Mouse (Mus musculus) embryonic stem cell, embryonic (primary cell): ENCODE measurements at regions not wholly inside any gene's neighbourhood (a gene's known extent, or its start where the extent isn't known, plus 50 kb on each side); places are given as distances from the start of the nearest gene placed in this dataset.

Experiments
- CTCF ChIA-PET, 4 experiments: fragments of 300-600 bp in 2 of 4; fragments of 350-600 bp in 2 of 4; sonication (Branson Sonifier 250); formaldehyde crosslinking; loops; one replicate each; lab custom pipeline; 2022; ENCODE audit warnings: inconsistent platforms in 2 of 4; lab: Charles Lee
- POLR2A ChIA-PET, 4 experiments: fragments of 300-600 bp in 2 of 4; fragments of 350-600 bp in 2 of 4; sonication (Branson Sonifier 250); formaldehyde crosslinking; loops; one replicate each; lab custom pipeline; 2022; ENCODE audit warnings: antibody characterized with exemption in 4 of 4, inconsistent platforms in 1 of 4; lab: Charles Lee

DNA sequence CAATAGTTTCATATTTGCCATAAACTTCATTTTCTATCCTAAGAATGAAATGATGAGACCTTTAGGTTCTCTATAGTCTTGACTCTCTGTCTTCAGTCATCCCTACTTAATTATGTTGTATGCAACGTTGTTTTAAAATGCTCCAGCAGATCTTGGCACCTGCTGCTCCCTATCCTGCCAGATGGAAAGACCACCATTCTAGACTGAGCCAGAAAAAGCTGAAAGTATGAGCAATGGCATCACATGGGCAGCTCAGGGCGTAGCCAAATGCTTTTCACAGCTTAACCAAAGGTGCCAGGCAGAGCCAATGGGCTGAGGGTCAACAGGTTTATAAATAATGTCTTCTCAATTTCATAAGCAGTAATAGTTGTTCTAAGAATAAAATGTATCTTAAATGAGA, 190.2 kb upstream of the Cdh20 start:
- POLR2A ChIA-PET: interaction anchor here in 1 of 4 experiments (0.7 kb wide), 1 partner anchor 22 kb away, joined by 3 read pairs; no protein-coding TSS in a partner anchor
- CTCF ChIA-PET: no interaction called here

DNA sequence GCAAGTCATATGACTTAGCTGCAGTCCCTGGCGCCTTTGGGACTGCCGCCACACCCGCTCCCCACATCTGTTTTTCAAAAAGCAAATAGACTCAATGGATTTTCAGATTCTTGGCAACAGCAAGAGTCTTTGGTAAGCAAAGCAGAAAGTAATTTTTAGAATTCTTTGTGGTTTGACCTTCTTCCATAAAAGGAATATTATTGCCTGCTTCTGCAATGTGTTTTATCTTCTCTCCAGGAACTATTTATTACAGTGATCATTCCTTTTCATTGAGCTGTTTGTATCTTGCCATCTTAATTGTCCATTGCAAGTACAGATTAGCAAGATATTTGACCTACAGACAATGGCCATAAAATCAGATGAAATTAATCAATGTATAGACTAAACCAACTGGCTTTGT, 184.2 kb upstream of the Cdh20 start:
- CTCF ChIA-PET: no interaction called here
- POLR2A ChIA-PET: no interaction called here

DNA sequence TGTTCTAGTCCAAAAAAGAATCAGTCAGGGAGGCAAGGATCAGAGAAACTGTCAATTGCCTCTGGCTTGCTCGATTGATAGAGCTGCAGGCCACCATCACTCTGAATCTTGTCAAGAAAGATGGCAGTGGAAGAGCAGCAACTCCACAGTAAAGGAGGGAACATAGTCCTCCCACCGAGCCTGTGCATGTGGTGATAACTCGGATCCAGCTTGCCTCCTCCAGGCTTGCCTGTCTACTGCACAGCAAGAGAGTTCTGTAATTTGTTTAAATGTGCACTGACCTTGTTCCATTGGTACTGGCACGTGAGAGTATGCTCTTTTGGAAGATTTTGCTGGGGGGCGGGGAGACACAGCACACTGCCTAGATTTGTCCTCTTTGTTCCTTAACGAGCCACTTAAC, 181.3 kb upstream of the Cdh20 start:
- POLR2A ChIA-PET: interaction anchor here in 1 of 4 experiments (0.7 kb wide), 1 partner anchor 19 kb away, joined by 4 read pairs; no protein-coding TSS in a partner anchor
- CTCF ChIA-PET: no interaction called here

DNA sequence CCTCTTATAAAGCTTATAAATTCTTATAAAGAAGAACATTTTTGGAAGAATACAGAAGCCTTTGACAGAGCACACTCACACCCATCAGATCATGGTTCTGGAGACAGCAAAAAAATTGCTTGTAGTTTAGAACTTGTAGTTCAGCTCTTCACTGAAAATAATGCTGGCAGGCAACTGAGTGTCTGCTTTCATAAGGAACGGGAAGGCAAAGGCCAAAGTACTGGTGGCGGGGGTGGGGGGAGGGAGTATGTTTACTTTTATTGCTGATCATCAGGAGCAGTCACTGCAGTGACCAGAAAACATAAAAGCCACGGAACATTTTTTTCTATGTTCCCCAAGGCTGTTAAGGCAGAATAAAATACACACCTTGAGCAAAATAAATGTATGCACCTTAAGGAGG, 163.0 kb upstream of the Cdh20 start:
- POLR2A ChIA-PET: no interaction called here

DNA sequence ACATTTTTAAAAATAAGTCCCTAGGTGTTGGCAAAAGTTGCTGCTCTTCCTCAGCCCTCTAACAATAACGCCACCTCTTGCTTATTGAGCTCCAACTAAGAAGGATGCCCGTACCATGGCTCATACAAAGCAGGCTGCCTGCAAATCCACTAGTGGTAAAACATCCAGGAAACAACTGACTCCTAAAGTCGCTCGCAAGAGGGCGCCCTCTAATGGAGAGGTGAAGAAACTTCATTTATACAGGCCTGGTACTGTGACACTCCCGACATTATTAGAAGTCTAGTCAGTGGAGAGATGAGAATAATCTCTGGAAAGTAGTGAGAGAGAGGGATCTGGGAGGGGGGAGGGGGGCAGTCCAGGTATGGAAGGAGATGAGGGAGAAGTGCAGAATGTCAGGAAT, 158.9 kb upstream of the Cdh20 start:
- CTCF ChIA-PET: interaction anchor here in 1 of 4 experiments (0.7 kb wide), 1 partner anchor 811 kb away, joined by 3 read pairs; no protein-coding TSS in a partner anchor
- POLR2A ChIA-PET: no interaction called here

More for the DNA sequence above, 163.0 kb upstream of the Cdh20 start:
- CTCF ChIA-PET: no interaction called here

DNA sequence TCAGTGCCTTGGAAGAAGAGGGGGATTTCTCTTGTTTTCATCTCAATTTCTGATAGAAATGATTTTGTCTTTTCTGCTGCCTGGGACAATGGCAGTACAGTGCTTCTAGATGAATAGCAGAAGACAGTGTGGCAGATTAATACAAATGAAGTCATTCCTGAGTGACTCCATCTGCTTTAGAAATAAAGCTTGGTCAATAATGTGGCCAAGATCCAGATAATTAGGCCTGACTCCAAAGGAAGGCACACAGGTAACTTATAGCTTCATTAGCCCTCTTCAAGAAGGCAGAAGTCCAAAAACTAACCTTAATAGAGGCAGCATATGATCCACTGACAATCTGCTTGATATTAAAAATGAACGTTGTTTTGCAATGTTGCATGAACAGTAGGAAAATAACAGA, 151.0 kb upstream of the Cdh20 start:
- ChIA-PET CTCF (no interaction called here), POLR2A (no interaction called here)

DNA sequence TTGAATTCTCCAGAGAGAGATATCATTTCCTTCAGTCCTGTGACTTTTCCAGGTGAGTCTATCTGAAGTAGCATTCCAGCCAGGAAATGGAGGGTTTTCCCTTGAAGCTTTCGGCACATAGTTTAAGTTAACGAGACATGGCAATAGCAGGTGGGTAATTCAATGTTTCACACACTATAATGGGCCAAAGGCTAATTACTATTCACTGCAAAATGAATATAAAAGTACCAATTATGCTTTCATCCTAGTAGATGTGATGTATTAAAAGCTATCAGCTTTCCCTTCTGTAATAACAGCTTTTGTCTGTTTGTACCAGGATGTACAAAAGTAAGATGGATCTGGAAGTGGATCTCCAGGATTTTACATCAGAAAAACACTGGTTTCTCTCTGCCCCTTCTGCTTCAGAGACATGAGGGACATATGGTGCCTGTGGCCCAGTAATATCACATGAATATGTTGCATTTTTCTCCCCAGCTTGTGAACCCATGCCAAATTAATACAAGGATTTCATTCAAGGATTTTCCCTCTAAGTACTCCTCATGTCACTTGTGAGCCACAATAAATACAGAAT, 148.4 kb upstream of the Cdh20 start:
- ChIA-PET POLR2A (no interaction called here), CTCF (no interaction called here)

DNA sequence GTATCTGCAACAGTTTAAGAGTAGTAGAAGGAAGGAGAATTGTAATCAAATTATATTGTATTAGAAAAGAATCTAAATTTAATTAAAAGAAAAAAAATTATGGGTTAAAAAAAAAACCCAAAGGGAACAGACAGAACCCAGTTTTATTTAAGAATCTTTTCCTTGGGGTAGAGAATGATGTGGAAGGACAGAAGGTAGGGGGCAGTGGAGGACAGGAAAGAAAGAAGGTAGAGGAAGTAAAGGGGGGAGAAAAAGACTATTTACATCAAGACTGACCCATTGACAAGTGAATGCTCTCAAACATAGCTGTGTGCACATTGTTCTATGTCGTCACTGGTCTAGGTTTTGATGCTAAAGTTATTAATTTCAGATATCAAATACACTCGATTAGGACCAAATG, 142.8 kb upstream of the Cdh20 start:
- POLR2A ChIA-PET: no interaction called here
- CTCF ChIA-PET: no interaction called here

DNA sequence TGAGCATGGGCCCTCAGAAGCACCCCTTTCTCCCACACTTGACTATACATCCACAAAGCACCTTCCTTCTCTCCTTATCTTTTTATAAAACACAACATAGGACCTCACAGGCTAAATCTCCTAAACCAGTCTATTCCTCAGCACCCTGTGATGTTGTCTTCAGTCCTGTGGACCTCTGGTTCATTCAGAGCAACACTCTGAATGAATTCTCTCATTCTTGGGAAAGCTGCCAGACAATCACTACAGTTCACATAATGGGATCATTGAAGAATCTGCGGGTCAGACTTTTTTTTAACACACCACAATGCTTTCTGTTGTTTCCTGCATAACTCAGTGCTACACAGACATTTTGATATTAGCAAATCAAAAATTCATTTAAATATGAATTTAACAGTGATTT, 115.9 kb upstream of the Cdh20 start:
- POLR2A ChIA-PET: no interaction called here
- CTCF ChIA-PET: no interaction called here
